Mouse (Mus musculus): ENCODE measurements at regions not wholly inside any gene's neighbourhood (a gene's known extent, or its start where the extent isn't known, plus 50 kb on each side); places are given as distances from the start of the nearest gene placed in this dataset.

GRCm38 (mm10) chr16:54120356-54120755 is 1177.4 kb downstream of the Zpld1 start:
- peak; percentile 56 for DNase-seq (ENCODE audit: low read depth, low spot score)

- no peak for DNase-seq (ENCODE audit: low read depth, low spot score)
Observed at GRCm38 (mm10) chr16:54098696-54099095, 1199.1 kb downstream of the Zpld1 start.

- DNase-seq (ENCODE audit: low read depth, low spot score): no peak
Observed at GRCm38 (mm10) chr16:54092206-54092605, 1205.6 kb downstream of the Zpld1 start.

- no peak for DNase-seq (ENCODE audit: low read depth, low spot score)
Observed at GRCm38 (mm10) chr16:54091061-54091765, 1206.6 kb downstream of the Zpld1 start.

GRCm38 (mm10) chr16:54080518-54080917 is 1217.3 kb downstream of the Zpld1 start:
- DNase-seq (ENCODE audit: low read depth, low spot score): no peak

- no peak for DNase-seq (ENCODE audit: low read depth, low spot score)
Observed at GRCm38 (mm10) chr16:54047836-54048235, 1250.0 kb downstream of the Zpld1 start.

GRCm38 (mm10) chr16:54041973-54042372 is 1255.8 kb downstream of the Zpld1 start:
- no peak for DNase-seq (ENCODE audit: low read depth, low spot score)

- no peak for DNase-seq (ENCODE audit: low read depth, low spot score)
Observed at GRCm38 (mm10) chr16:54016319-54016718, 1281.5 kb downstream of the Zpld1 start.

- no peak for DNase-seq (ENCODE audit: low read depth, low spot score)
Observed at GRCm38 (mm10) chr16:53973711-53974110, 1324.1 kb downstream of the Zpld1 start.

GRCm38 (mm10) chr16:53956646-53957045 is 1341.1 kb downstream of the Zpld1 start:
- no peak for DNase-seq (ENCODE audit: low read depth, low spot score)

- DNase-seq (ENCODE audit: low read depth, low spot score): no peak
Observed at GRCm38 (mm10) chr16:53945303-53945702, 1352.5 kb downstream of the Zpld1 start.

- DNase-seq (ENCODE audit: low read depth, low spot score): no peak
Observed at GRCm38 (mm10) chr16:53915794-53916193, 1382.0 kb downstream of the Zpld1 start.

- no peak for DNase-seq (ENCODE audit: low read depth, low spot score)
Observed at GRCm38 (mm10) chr16:53907125-53907524, 1390.7 kb downstream of the Zpld1 start.

GRCm38 (mm10) chr16:53903795-53904194 is 1394.0 kb downstream of the Zpld1 start:
- no peak for DNase-seq (ENCODE audit: low read depth, low spot score)

GRCm38 (mm10) chr16:53867342-53867741 is 1413.5 kb upstream of the Alcam start:
- DNase-seq (ENCODE audit: low read depth, low spot score): no peak

GRCm38 (mm10) chr16:53840678-53841077 is 1386.8 kb upstream of the Alcam start:
- no peak for DNase-seq (ENCODE audit: low read depth, low spot score)

Measured in telencephalon, adult 2 months (tissue).